Mouse (Mus musculus) C2C12 (cell line): ENCODE data around the gene Tnnt3.

Experiments
- CTCF ChIP-seq: IDR thresholded peaks from one replicate; pipeline ENCODE4 v1.5.1; 2011; ENCODE audit not compliant: control insufficient read depth, insufficient read depth, insufficient read length
- FOSL1 ChIP-seq: IDR thresholded peaks from one replicate; pipeline ENCODE4 v1.8.0; 2011; ENCODE audit warnings: mild to moderate bottlenecking, low read length; ENCODE audit not compliant: poor library complexity, insufficient read depth, severe bottlenecking
- MAX ChIP-seq: IDR thresholded peaks from one replicate; pipeline ENCODE4 v1.6.1; 2011; ENCODE audit warnings: mild to moderate bottlenecking, control low read depth
- MYOD1 ChIP-seq: IDR thresholded peaks from one replicate; pipeline ENCODE4 v1.6.1; 2011; ENCODE audit warnings: low read depth; ENCODE audit not compliant: control insufficient read depth, insufficient read length

DNA sequence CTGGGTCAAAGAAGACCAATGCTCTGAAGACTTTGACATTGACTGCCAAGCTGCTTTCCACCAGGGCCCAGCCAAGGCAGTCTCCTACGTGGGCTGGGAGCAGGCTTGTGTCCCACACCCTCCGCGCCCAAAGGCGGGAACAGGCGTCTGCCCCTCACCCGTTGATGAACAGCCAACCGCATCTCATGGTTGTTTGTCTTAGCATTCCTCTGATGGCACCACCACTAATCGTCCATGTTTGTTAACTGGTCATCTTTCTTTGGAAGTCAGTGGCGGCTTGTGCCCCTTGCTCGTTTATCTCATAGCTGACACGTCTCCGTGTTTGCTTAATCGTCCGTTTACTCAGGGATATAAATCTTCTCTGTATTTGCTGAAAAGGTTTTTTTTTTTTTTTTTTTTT, 10.9 kb downstream of the Tnnt3 start:
- TF ChIP-seq CTCF (no peak), MAX (no peak), FOSL1 (no peak), MYOD1 (no peak)
